Mouse (Mus musculus) bone marrow, adult 2 months (tissue): ENCODE data around the gene Lmntd1.

Experiments
- CTCF ChIP-seq: fragments of 200-500 bp; IDR thresholded peaks from 2 replicates; pipeline ENCODE4 v1.5.1; 2011; ENCODE audit warnings: low read length, control low read depth; ENCODE audit not compliant: control insufficient read depth, insufficient read depth
- POLR2A ChIP-seq: fragments of 200-500 bp; IDR thresholded peaks from 2 replicates; pipeline ENCODE4 v1.6.1; 2011; ENCODE audit warnings: low read depth, mild to moderate bottlenecking, control low read depth, low read length, borderline replicate concordance; ENCODE audit not compliant: control insufficient read depth

DNA sequence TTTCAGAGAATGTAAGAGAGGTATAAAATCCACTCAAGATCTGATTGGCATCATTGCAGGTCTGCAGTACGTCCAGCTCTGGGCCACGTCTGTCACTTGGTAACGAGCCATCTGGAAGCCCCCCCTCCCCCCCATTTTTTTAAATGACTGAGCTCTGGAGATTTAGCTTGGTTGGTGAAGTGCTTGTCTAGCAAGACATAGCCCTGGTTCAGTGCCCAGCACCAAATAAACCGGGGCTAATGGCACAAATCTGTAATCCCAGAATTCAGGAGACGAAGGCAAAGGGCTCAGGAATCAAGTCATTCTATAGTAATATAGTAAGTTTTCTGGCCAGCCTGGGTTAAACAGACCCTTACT lies 130.8 kb downstream of the Lmntd1 start:
- TF ChIP-seq POLR2A (no peak), CTCF (no peak)
